Mouse (Mus musculus) limb, embryonic 10.5 days (tissue): ENCODE measurements around the gene Edar. TPM values are rescaled to one million over a fixed set of nuclear protein-coding genes. Genes with fewer than 3 reads are reported as not detected.

Experiments
- DNase-seq: peaks from one replicate; pipeline ENCODE4 v3.0.0-alpha.2; 2017; ENCODE audit warnings: low spot score
- H3K27ac ChIP-seq: fragments of 300-500 bp; sonication (generic); 2 replicates; pipeline ENCODE4 v1.5.1; 2016; ENCODE audit warnings: mild to moderate bottlenecking
- H3K27me3 ChIP-seq: fragments of 300-500 bp; sonication (generic); 2 replicates; pipeline ENCODE4 v1.6.1; 2016; ENCODE audit warnings: low read depth, mild to moderate bottlenecking; ENCODE audit not compliant: poor library complexity, severe bottlenecking
- H3K36me3 ChIP-seq: fragments of 300-500 bp; sonication (generic); 2 replicates; pipeline ENCODE4 v1.6.1; 2016; ENCODE audit warnings: mild to moderate bottlenecking, moderate library complexity
- H3K4me1 ChIP-seq: fragments of 300-500 bp; sonication (generic); 2 replicates; pipeline ENCODE4 v1.6.1; 2016
- H3K4me3 ChIP-seq: fragments of 300-500 bp; sonication (generic); 2 replicates; pipeline ENCODE4 v1.5.1; 2016; ENCODE audit warnings: mild to moderate bottlenecking, moderate library complexity
- H3K9me3 ChIP-seq: fragments of 300-500 bp; sonication (generic); replicated peaks from 2 replicates; pipeline ENCODE4 v1.6.1; 2016; ENCODE audit warnings: mild to moderate bottlenecking
- WGBS: fragments of 180-500 bp; shearing (Covaris S2); methylation state at CpG from one replicate; pipeline ENCODE4 v1.1.7; 2016; 5-methylcytosine and 5-hydroxymethylcytosine counted together
- polyA plus RNA-seq: library from polyadenylated mRNA; unstranded; fragments of >200 nt; fragmentation: Nextera tagmentation; extraction: Ambion mirVana; gene quantifications from 2 replicates; pipeline ENCODE4 v1.2.1, GENCODE M21; 2016

Gene Edar
- polyA plus RNA-seq, 1 experiment from 2014 or later, result 2.3 TPM

- Histone ChIP-seq H3K4me3 (no peak overlapping the region), H3K4me1 (no peaks in the 10 kb centered on the region), H3K27me3 (no peaks in the 10 kb centered on the region), H3K27ac (no peak overlapping the region), H3K36me3 (no peaks in the 10 kb centered on the region), H3K9me3 (no peaks in the 10 kb centered on the region)
- WGBS, result 22% methylated on average over 3 of the region's 3 CpGs
- DNase-seq, result peak; percentile 43
Observed at GRCm38 (mm10) chr10:58559901-58560300, 115.6 kb downstream of the Edar start.

- 28% methylated on average over 7 of the region's 7 CpGs for WGBS
- H3K4me3 ChIP-seq, result no peak overlapping the region
- H3K27ac ChIP-seq, result no peak overlapping the region
- peak; percentile 63 for DNase-seq
- no peaks in the 10 kb centered on the region for H3K9me3 ChIP-seq
- no peaks in the 10 kb centered on the region for H3K4me1 ChIP-seq
- no peaks in the 10 kb centered on the region for H3K27me3 ChIP-seq
- H3K36me3 ChIP-seq, result no peaks in the 10 kb centered on the region
Observed at GRCm38 (mm10) chr10:58559098-58559497, 116.4 kb downstream of the Edar start.

- DNase-seq, result no peak
- WGBS, result 90% methylated on average over 8 of the region's 8 CpGs
- Histone ChIP-seq H3K4me3 (no peak overlapping the region), H3K27me3 (no peaks in the 10 kb centered on the region), H3K9me3 (no peaks in the 10 kb centered on the region), H3K27ac (no peak overlapping the region), H3K4me1 (no peaks in the 10 kb centered on the region), H3K36me3 (no peaks in the 10 kb centered on the region)
Observed at GRCm38 (mm10) chr10:58554693-58555387, 120.6 kb downstream of the Edar start.

Other genes with a start within 250 kb of the Edar start
- gene Ranbp2, start 228.7 kb downstream of the Edar start, polyA plus RNA-seq, result 22.2 and 27.0 TPM in 2 replicates
- gene Ccdc138, start 177.7 kb downstream of the Edar start, polyA plus RNA-seq, result 10.8 and 13.1 TPM in 2 replicates
- gene Gm17542, start 42.6 kb upstream of the Edar start, polyA plus RNA-seq, result not detected in 2 replicates
- 0.14 and 0.24 TPM in 2 replicates for gene Sh3rf3, start 137.7 kb upstream of the Edar start, polyA plus RNA-seq